Mouse (Mus musculus) c-Kit-negative CD71-positive TER-119-positive erythroid progenitor cells, embryonic 14.5 days (primary cell): ENCODE data around the gene Eif1ad.
"Not testable (repeated sequence)": the region's sequence is repeated elsewhere in the genome, so short reads cannot be mapped to it uniquely, and the experiment has no call there.

Experiments used
- DNase-seq: peaks from one replicate; pipeline ENCODE4 v3.0.0-alpha.2; 2013; ENCODE audit warnings: low read depth, low spot score

The Eif1ad gene

GRCm38 (mm10) chr19:5377446-5377845, 10.9 kb downstream of the Eif1ad start:
- no peak for DNase-seq

GRCm38 (mm10) chr19:5383326-5383725, 16.8 kb downstream of the Eif1ad start:
- DNase-seq: no peak

- DNase-seq: no peak
Measured at GRCm38 (mm10) chr19:5384715-5385114, 18.2 kb downstream of the Eif1ad start.

GRCm38 (mm10) chr19:5388011-5388441, 21.5 kb downstream of the Eif1ad start:
- DNase-seq: no peak

GRCm38 (mm10) chr19:5388588-5389242, 22.2 kb downstream of the Eif1ad start, which contains the start of gene Sart1:
TSS of gene Sart1 (minus strand) at chr19:5388703.
- DNase-seq: peak; percentile 89

GRCm38 (mm10) chr19:5389647-5390046, 23.1 kb downstream of the Eif1ad start:
- DNase-seq: peak; percentile 47

GRCm38 (mm10) chr19:5390416-5390815, 23.9 kb downstream of the Eif1ad start:
- no peak for DNase-seq

- no peak for DNase-seq
Measured at GRCm38 (mm10) chr19:5392892-5393291, 26.4 kb downstream of the Eif1ad start.

- DNase-seq: no peak
Measured at GRCm38 (mm10) chr19:5394168-5394567, 27.6 kb downstream of the Eif1ad start.

GRCm38 (mm10) chr19:5395371-5395770, 28.8 kb downstream of the Eif1ad start:
- DNase-seq: no peak

GRCm38 (mm10) chr19:5401073-5401472, 34.5 kb downstream of the Eif1ad start:
- not testable (repeated sequence) for DNase-seq

GRCm38 (mm10) chr19:5402293-5402692, 35.8 kb downstream of the Eif1ad start, which contains the start of gene Tsga10ip:
TSS of gene Tsga10ip (minus strand) at chr19:5402526.
- DNase-seq: no peak

GRCm38 (mm10) chr19:5405924-5406323, 39.4 kb downstream of the Eif1ad start:
- no peak for DNase-seq

- not testable (repeated sequence) for DNase-seq
Measured at GRCm38 (mm10) chr19:5406531-5407126, 40.1 kb downstream of the Eif1ad start.

GRCm38 (mm10) chr19:5407133-5407532, 40.6 kb downstream of the Eif1ad start:
- DNase-seq: no peak

- no peak for DNase-seq
Measured at GRCm38 (mm10) chr19:5408057-5409001, 41.8 kb downstream of the Eif1ad start.

- no peak for DNase-seq
Measured at GRCm38 (mm10) chr19:5409068-5409467, 42.5 kb downstream of the Eif1ad start.

- no peak for DNase-seq
Measured at GRCm38 (mm10) chr19:5410641-5411040, 44.1 kb downstream of the Eif1ad start.

GRCm38 (mm10) chr19:5411961-5412360, 45.4 kb downstream of the Eif1ad start:
- no peak for DNase-seq

GRCm38 (mm10) chr19:5413840-5414239, 47.3 kb downstream of the Eif1ad start:
- DNase-seq: no peak

- no peak for DNase-seq
Measured at GRCm38 (mm10) chr19:5414534-5414957, 48.0 kb downstream of the Eif1ad start.
